Mouse (Mus musculus) E14TG2a.4 (cell line): Measurements from ENCODE around the gene Foxn3.

Experiments
- CTCF ChIP-seq: conservative IDR thresholded peaks from 2 replicates; pipeline ENCODE4 v1.5.1; 2014; ENCODE audit warnings: low read length
- NANOG ChIP-seq: IDR thresholded peaks from 2 replicates; pipeline ENCODE4 v1.6.1; 2014; ENCODE audit warnings: borderline replicate concordance, low read length, mixed read lengths
- POU5F1 ChIP-seq: IDR thresholded peaks from 2 replicates; pipeline ENCODE4 v1.6.1; 2014; ENCODE audit warnings: low read length, borderline replicate concordance

DNA sequence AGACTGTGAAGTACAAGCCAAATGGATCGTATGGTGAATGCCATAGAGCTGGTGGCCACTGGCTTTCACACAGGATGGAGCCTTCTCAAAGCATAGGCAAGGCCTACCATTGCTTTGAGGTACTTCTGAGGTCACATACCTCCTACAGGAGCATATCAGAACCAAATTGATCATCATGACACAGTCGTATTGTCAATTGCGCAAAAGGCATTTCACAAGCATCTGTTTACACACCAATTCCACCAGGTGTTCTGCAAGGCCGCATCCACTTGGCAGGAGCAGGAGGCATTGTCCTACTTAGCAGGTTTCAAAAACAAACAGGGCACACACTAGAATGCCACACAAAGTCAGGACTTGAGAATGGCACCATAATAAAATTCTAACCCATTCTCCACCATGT lies 128.2 kb downstream of the Foxn3 start:
- no peak for TF ChIP-seq CTCF
- no peak for TF ChIP-seq NANOG
- TF ChIP-seq POU5F1, result no peak
